Mouse (Mus musculus) hindbrain, embryonic 15.5 days (tissue): ENCODE data around the gene Sppl2a. TPM values are rescaled to one million over a fixed set of nuclear protein-coding genes. Genes with fewer than 3 reads are reported as not detected.

Experiments
- ATAC-seq: fragments of 200-750 bp; cut with Nextera tagmentation; 2 replicates; pipeline ENCODE4 v1.8.0; 2017; ENCODE audit warnings: low read depth, moderate number of reproducible peaks, moderate TSS enrichment; ENCODE audit not compliant: low FRiP score
- H3K27ac ChIP-seq: fragments of 300-500 bp; sonication (generic); replicated peaks from 2 replicates; pipeline ENCODE4 v1.5.1; 2015; ENCODE audit warnings: mild to moderate bottlenecking, inconsistent platforms
- H3K27me3 ChIP-seq: fragments of 300-500 bp; sonication (generic); 2 replicates; pipeline ENCODE4 v1.6.1; 2015; ENCODE audit warnings: control low read depth, inconsistent platforms
- H3K36me3 ChIP-seq: fragments of 300-500 bp; sonication (generic); 2 replicates; pipeline ENCODE4 v1.6.1; 2015; ENCODE audit warnings: control low read depth, inconsistent platforms
- H3K4me1 ChIP-seq: fragments of 300-500 bp; sonication (generic); replicated peaks from 2 replicates; pipeline ENCODE4 v1.6.1; 2015; ENCODE audit warnings: control low read depth, inconsistent platforms
- H3K4me2 ChIP-seq: fragments of 300-500 bp; sonication (generic); 2 replicates; pipeline ENCODE4 v1.6.1; 2015; ENCODE audit warnings: moderate library complexity, mild to moderate bottlenecking, inconsistent platforms
- H3K4me3 ChIP-seq: fragments of 300-500 bp; sonication (generic); 2 replicates; pipeline ENCODE4 v1.5.1; 2015; ENCODE audit warnings: mild to moderate bottlenecking, inconsistent platforms
- H3K9ac ChIP-seq: fragments of 300-500 bp; sonication (generic); 2 replicates; pipeline ENCODE4 v1.6.1; 2015; ENCODE audit warnings: inconsistent platforms
- H3K9me3 ChIP-seq: fragments of 300-500 bp; sonication (generic); 2 replicates; pipeline ENCODE4 v1.6.1; 2016; ENCODE audit warnings: control low read depth, inconsistent platforms
- WGBS: fragments of 180-500 bp; shearing (Covaris S2); methylation state at CpG from one replicate; pipeline ENCODE4 v1.1.7; 2015; 5-methylcytosine and 5-hydroxymethylcytosine counted together
- microRNA-seq: library from miRNA; unstranded; fragments of <30 nt; microRNA quantifications from one replicate; pipeline ENCODE4, GENCODE M21; 2016
- polyA plus RNA-seq: library from polyadenylated mRNA; unstranded; fragments of >200 nt; fragmentation: Nextera tagmentation; extraction: Ambion mirVana; gene quantifications from 2 replicates; pipeline ENCODE4 v1.2.1, GENCODE M21; 2015

Gene Sppl2a
- polyA plus RNA-seq, 1 experiment from 2014 or later, result 30.4 TPM

DNA sequence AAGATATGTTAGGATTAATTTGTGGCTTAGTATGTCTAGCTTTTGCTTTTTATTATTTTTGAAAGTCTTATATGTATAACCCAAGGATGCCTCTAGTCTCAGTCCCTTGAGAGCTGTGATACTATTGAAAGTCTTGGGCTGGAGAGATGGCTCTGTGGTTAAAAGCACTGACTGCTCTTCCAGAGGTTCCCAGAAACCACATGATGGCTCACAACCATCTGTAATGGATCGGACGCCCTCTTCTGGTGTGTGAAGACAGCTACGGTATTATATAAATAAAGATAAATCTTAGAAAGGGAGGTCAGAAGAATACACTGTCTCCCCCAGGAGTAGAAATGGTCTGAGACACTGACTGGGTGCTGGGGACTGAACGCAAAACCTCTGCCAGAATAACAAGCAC lies 88.3 kb downstream of the Sppl2a start:
- H3K9me3 ChIP-seq, result no peaks in the 10 kb centered on the region
- no peaks in the 10 kb centered on the region for H3K4me1 ChIP-seq
- no peak overlapping the region for H3K27ac ChIP-seq
- H3K4me3 ChIP-seq, result no peak overlapping the region
- no peak for ATAC-seq
- H3K9ac ChIP-seq, result no peak overlapping the region
- peaks cover 38% of the 10 kb centered on the region for H3K36me3 ChIP-seq
- no peak overlapping the region for H3K4me2 ChIP-seq
- WGBS, result 94% methylated on average over 4 of the region's 4 CpGs
- no peaks in the 10 kb centered on the region for H3K27me3 ChIP-seq

Small RNA genes lying within 50 kb of the gene (microRNA-seq; reads per million reads assigned to microRNA genes)
- gene Mir3473g, result 1.1 reads per million

Other genes with a start within 250 kb of the Sppl2a start
- gene Usp8, start 225.9 kb downstream of the Sppl2a start, polyA plus RNA-seq, result 28.9 and 29.6 TPM in 2 replicates
- gene Usp50, start 149.8 kb downstream of the Sppl2a start, polyA plus RNA-seq, result 2.0 and 2.4 TPM in 2 replicates
- 28.4 and 30.0 TPM in 2 replicates for gene Trpm7, start 57.0 kb downstream of the Sppl2a start, polyA plus RNA-seq
- 11.2 and 12.3 TPM in 2 replicates for gene Ap4e1, start 75.5 kb upstream of the Sppl2a start, polyA plus RNA-seq
- 29.3 and 33.0 TPM in 2 replicates for gene Blvra, start 137.4 kb upstream of the Sppl2a start, polyA plus RNA-seq
- gene Ncaph, start 200.7 kb upstream of the Sppl2a start, polyA plus RNA-seq, result 17.3 and 18.7 TPM in 2 replicates
- 11.0 and 11.2 TPM in 2 replicates for gene Itpripl1, start 210.2 kb upstream of the Sppl2a start, polyA plus RNA-seq